Mouse (Mus musculus): ENCODE data around the gene Mup14. TPM values are rescaled to one million over a fixed set of nuclear protein-coding genes. Genes with fewer than 3 reads are reported as not detected.
"Not testable (repeated sequence)": the region's sequence is repeated elsewhere in the genome, so short reads cannot be mapped to it uniquely, and the experiment has no call there.

The Mup14 gene
- total RNA-seq (2017) = not detected in 2 replicates

DNA sequence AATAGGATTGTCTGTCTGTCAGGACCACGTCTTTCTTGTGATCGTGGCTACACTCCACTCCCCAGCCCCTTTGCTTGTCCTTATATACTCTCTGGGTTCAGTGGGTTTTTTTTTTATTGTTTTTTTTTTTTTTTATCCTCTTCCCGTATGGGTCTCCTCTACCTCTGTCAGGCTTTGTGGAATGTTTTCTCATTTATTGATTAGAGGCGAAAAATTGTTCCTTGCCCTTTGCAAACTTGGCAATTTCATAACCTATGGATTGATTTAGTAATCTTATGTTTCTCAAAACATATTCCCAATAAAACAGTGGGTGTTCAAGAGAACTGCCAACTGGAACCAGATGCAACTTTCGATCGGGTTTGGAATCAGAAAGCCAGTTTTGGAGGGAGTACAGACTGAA is at the start of gene Mup14:
Mup14 (minus strand) TSS at position 101 of the 400 bp plus-strand sequence.
- ATAC-seq (ENCODE audit: extremely low read depth, insufficient number of reproducible peaks, low FRiP score, poor library complexity, severe bottlenecking) = not testable (repeated sequence)

DNA sequence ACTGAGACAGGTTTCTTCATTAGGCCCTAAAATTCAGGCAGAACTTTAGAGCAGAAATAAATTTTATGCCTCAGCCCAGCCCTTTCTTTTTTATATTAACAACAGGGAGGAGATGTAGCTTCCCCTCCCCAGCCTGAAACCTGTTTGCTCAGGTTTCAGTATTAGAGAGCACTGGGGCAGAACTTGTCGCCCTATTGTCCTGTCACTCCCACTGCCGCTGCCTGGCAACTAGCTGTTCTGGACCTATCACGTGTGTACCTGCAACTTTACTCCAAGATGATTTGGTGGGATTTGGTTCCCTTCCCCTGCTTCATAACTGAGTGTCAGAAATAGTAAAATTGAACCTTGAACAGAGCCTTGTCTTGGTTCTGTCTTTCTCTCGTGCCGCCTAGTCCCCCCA is 34.3 kb upstream of the Mup14 start:
- ATAC-seq (ENCODE audit: extremely low read depth, insufficient number of reproducible peaks, low FRiP score, poor library complexity, severe bottlenecking) = not testable (repeated sequence)

Other genes with a start within 250 kb of the Mup14 start
- not detected in 2 replicates for gene Mup13, start 75.7 kb downstream of the Mup14 start, total RNA-seq (2017)
- gene Mup15, start 135.7 kb upstream of the Mup14 start, total RNA-seq (2017) = not detected in 2 replicates
- not detected in 2 replicates for gene Mup16, start 215.5 kb upstream of the Mup14 start, total RNA-seq (2017)